Mouse (Mus musculus) kidney, postnatal 0 days (tissue): ENCODE measurements around the gene Polm. TPM values are rescaled to one million over a fixed set of nuclear protein-coding genes. Genes with fewer than 3 reads are reported as not detected.
A peak's percentile ranks its signal among the peaks of the same experiment; 100 is the strongest.

Experiments used
- ATAC-seq: fragments of 200-750 bp; cut with Nextera tagmentation; replicated peaks from 2 replicates; pipeline ENCODE4 v1.8.0; 2017; ENCODE audit warnings: low read depth, moderate number of reproducible peaks, moderate TSS enrichment, moderate library complexity; ENCODE audit not compliant: low FRiP score
- DNase-seq: peaks from one replicate; pipeline ENCODE4 v3.0.0-alpha.2; 2016; ENCODE audit warnings: low spot score
- H3K27ac ChIP-seq: fragments of 300-500 bp; sonication (generic); 2 replicates; pipeline ENCODE4 v1.5.1; 2014; ENCODE audit warnings: mild to moderate bottlenecking
- H3K27me3 ChIP-seq: fragments of 300-500 bp; sonication (generic); 2 replicates; pipeline ENCODE4 v1.6.1; 2014; ENCODE audit warnings: low read length, mixed read lengths; ENCODE audit not compliant: insufficient read depth
- H3K36me3 ChIP-seq: fragments of 300-500 bp; sonication (generic); 2 replicates; pipeline ENCODE4 v1.6.1; 2014; ENCODE audit warnings: low read length, mixed read lengths; ENCODE audit not compliant: insufficient read depth
- H3K4me1 ChIP-seq: fragments of 300-500 bp; sonication (generic); replicated peaks from 2 replicates; pipeline ENCODE4 v1.6.1; 2014; ENCODE audit warnings: antibody characterized with exemption, low read length, mixed read lengths; ENCODE audit not compliant: insufficient read depth
- H3K4me2 ChIP-seq: fragments of 300-500 bp; sonication (generic); 2 replicates; pipeline ENCODE4 v1.6.1; 2014; ENCODE audit warnings: mild to moderate bottlenecking, low read length, moderate library complexity, mixed read lengths
- H3K4me3 ChIP-seq: fragments of 300-500 bp; sonication (generic); replicated peaks from 2 replicates; pipeline ENCODE4 v1.5.1; 2014; ENCODE audit warnings: low read depth, low read length
- H3K9ac ChIP-seq: fragments of 300-500 bp; sonication (generic); 2 replicates; pipeline ENCODE4 v1.6.1; 2014; ENCODE audit warnings: low read depth, low read length
- H3K9me3 ChIP-seq: fragments of 300-500 bp; sonication (generic); replicated peaks from 2 replicates; pipeline ENCODE4 v1.6.1; 2016; ENCODE audit warnings: low read length, inconsistent platforms, mixed read lengths
- CTCF ChIP-seq: IDR thresholded peaks from 2 replicates; pipeline ENCODE4 v1.5.1; 2016; ENCODE audit warnings: antibody characterized with exemption, low read depth, mild to moderate bottlenecking, moderate library complexity
- WGBS: fragments of 180-500 bp; shearing (Covaris S2); extraction: QIAGEN DNeasy Blood & Tissue Kit; methylation state at CpG from one replicate; pipeline ENCODE4 v1.1.7; 2014; 5-methylcytosine and 5-hydroxymethylcytosine counted together
- polyA plus RNA-seq: library from polyadenylated mRNA; unstranded; fragments of >200 nt; fragmentation: Nextera tagmentation; extraction: Ambion mirVana; gene quantifications from 2 replicates; pipeline ENCODE4 v1.2.1, GENCODE M21; 2015

Polm gene
- polyA plus RNA-seq, 1 experiment from 2014 or later, result 8.7 TPM

- no peak for DNase-seq
- Histone ChIP-seq H3K4me2 (no peak overlapping the region), H3K4me1 (peaks cover 21% of the 10 kb centered on the region; the same call in 1 of the 2 replicates), H3K9me3 (no peaks in the 10 kb centered on the region), H3K36me3 (no peaks in the 10 kb centered on the region), H3K27ac (no peak overlapping the region), H3K4me3 (no peak overlapping the region), H3K9ac (no peak overlapping the region), H3K27me3 (no peaks in the 10 kb centered on the region)
- no peak for ATAC-seq
- TF ChIP-seq CTCF, result peak; percentile 47
- WGBS, result 87% methylated on average over 1 of the region's 1 CpGs
Observed at GRCm38 (mm10) chr11:5858723-5859122, 20.9 kb upstream of the Polm start.

- no peaks in the 10 kb centered on the region for H3K27me3 ChIP-seq
- no peak overlapping the region for H3K27ac ChIP-seq
- H3K9me3 ChIP-seq, result no peaks in the 10 kb centered on the region
- DNase-seq (no peak), ATAC-seq (no peak)
- no peak overlapping the region for H3K9ac ChIP-seq
- no peak for TF ChIP-seq CTCF
- peaks cover 6% of the 10 kb centered on the region; the same call in 1 of the 2 replicates for H3K4me1 ChIP-seq
- H3K4me2 ChIP-seq, result no peak overlapping the region
- WGBS, result 77% methylated on average over 8 of the region's 8 CpGs
- no peak overlapping the region for H3K4me3 ChIP-seq
- H3K36me3 ChIP-seq, result no peaks in the 10 kb centered on the region
Observed at GRCm38 (mm10) chr11:5856479-5857130, 18.8 kb upstream of the Polm start.

GRCm38 (mm10) chr11:5855902-5856301, 18.1 kb upstream of the Polm start:
- peak; percentile 41 for DNase-seq
- TF ChIP-seq CTCF, result no peak
- whole genome bisulfite sequencing, result 34% methylated on average over 7 of the region's 7 CpGs
- Histone ChIP-seq H3K4me1 (no peaks in the 10 kb centered on the region), H3K27ac (no peak overlapping the region), H3K9ac (peak overlapping the region; percentile 35; the same call in 1 of the 2 replicates), H3K36me3 (no peaks in the 10 kb centered on the region), H3K27me3 (no peaks in the 10 kb centered on the region), H3K4me2 (no peak overlapping the region), H3K4me3 (no peak overlapping the region), H3K9me3 (no peaks in the 10 kb centered on the region)
- 0 out of 2 replicates have a peak, but pooled peaks have one; percentile 15 for ATAC-seq

- Histone ChIP-seq H3K4me3 (no peak overlapping the region), H3K4me2 (no peak overlapping the region), H3K4me1 (no peaks in the 10 kb centered on the region), H3K9me3 (no peaks in the 10 kb centered on the region), H3K27me3 (no peaks in the 10 kb centered on the region), H3K9ac (peak overlapping the region; percentile 35; the same call in 1 of the 2 replicates), H3K36me3 (no peaks in the 10 kb centered on the region), H3K27ac (no peak overlapping the region)
- no peak for ATAC-seq
- TF ChIP-seq CTCF, result no peak
- DNase-seq, result no peak
Observed at GRCm38 (mm10) chr11:5855481-5855880, 17.7 kb upstream of the Polm start.

GRCm38 (mm10) chr11:5852314-5852713, 14.5 kb upstream of the Polm start:
- Histone ChIP-seq H3K27me3 (no peaks in the 10 kb centered on the region), H3K36me3 (no peaks in the 10 kb centered on the region), H3K4me2 (no peak overlapping the region), H3K9ac (no peak overlapping the region), H3K27ac (no peak overlapping the region), H3K9me3 (no peaks in the 10 kb centered on the region), H3K4me1 (no peaks in the 10 kb centered on the region), H3K4me3 (no peak overlapping the region)
- 11% methylated on average over 1 of the region's 1 CpGs for WGBS
- ATAC-seq, result 0 out of 2 replicates have a peak, but pooled peaks have one; percentile 30
- DNase-seq, result no peak
- no peak for TF ChIP-seq CTCF

- no peak for TF ChIP-seq CTCF
- no peak overlapping the region for H3K4me3 ChIP-seq
- WGBS, result 45% methylated on average over 4 of the region's 4 CpGs
- ATAC-seq (no peak), DNase-seq (no peak)
- H3K9ac ChIP-seq, result no peak overlapping the region
- 0 out of 2 replicates have a peak, but pooled peaks cover 2% of the 10 kb centered on the region for H3K4me1 ChIP-seq
- H3K36me3 ChIP-seq, result no peaks in the 10 kb centered on the region
- H3K9me3 ChIP-seq, result no peaks in the 10 kb centered on the region
- no peaks in the 10 kb centered on the region for H3K27me3 ChIP-seq
- no peak overlapping the region for H3K27ac ChIP-seq
- no peak overlapping the region for H3K4me2 ChIP-seq
Observed at GRCm38 (mm10) chr11:5851021-5851736, 13.4 kb upstream of the Polm start.
